Mouse (Mus musculus) G1E (cell line): Measurements from ENCODE around the gene Samhd1. TPM values are rescaled to one million over a fixed set of nuclear protein-coding genes. Genes with fewer than 3 reads are reported as not detected.

ENCODE experiments used
- ATAC-seq: 2 replicates; pipeline ENCODE4 v1.8.0; 2016; ENCODE audit warnings: mild to moderate bottlenecking; ENCODE audit not compliant: insufficient number of reproducible peaks, poor library complexity, low FRiP score, severe bottlenecking; ENCODE audit errors: extremely low read depth
- DNase-seq: peaks from one replicate; pipeline ENCODE4 v3.0.0; 2012; ENCODE audit warnings: low spot score
- H3K27me3 ChIP-seq: 2 replicates; pipeline ENCODE4 v1.6.1; 2012; ENCODE audit warnings: mild to moderate bottlenecking, low read length, inconsistent platforms; ENCODE audit not compliant: insufficient read depth
- H3K36me3 ChIP-seq: replicated peaks from 2 replicates; pipeline ENCODE3; 2012; ENCODE audit warnings: mild to moderate bottlenecking, inconsistent platforms
- H3K4me1 ChIP-seq: 2 replicates; pipeline ENCODE4 v1.6.1; 2012; ENCODE audit warnings: low read depth, low read length, inconsistent platforms, mixed read lengths; ENCODE audit not compliant: insufficient read depth
- H3K4me3 ChIP-seq: 2 replicates; pipeline ENCODE4 v1.5.1; 2012; ENCODE audit warnings: low read depth, mild to moderate bottlenecking, inconsistent platforms, low read length, moderate library complexity, mixed read lengths
- H3K9me3 ChIP-seq: replicated peaks from 2 replicates; pipeline ENCODE4 v1.6.1; 2012; ENCODE audit warnings: inconsistent platforms
- CTCF ChIP-seq: IDR thresholded peaks from 2 replicates; pipeline ENCODE4 v1.5.1; 2012; ENCODE audit warnings: low read depth, low read length, inconsistent platforms, mixed read lengths
- GATA1 ChIP-seq: IDR thresholded peaks from 2 replicates; pipeline ENCODE4 v1.6.1; 2012; ENCODE audit warnings: borderline replicate concordance, low read length, inconsistent platforms, mixed read lengths
- GATA2 ChIP-seq: IDR thresholded peaks from 2 replicates; pipeline ENCODE4 v1.6.1; 2012; ENCODE audit warnings: low read depth, low read length, inconsistent platforms, borderline replicate concordance
- POLR2AphosphoS5 ChIP-seq: IDR thresholded peaks from 2 replicates; pipeline ENCODE4 v1.6.1; 2012; ENCODE audit warnings: low read depth, low read length, inconsistent platforms; ENCODE audit not compliant: insufficient replicate concordance
- TAL1 ChIP-seq: conservative IDR thresholded peaks from 2 replicates; pipeline ENCODE4 v1.6.1; 2012; ENCODE audit warnings: low read depth, low read length, inconsistent platforms, mixed read lengths
- polyA plus RNA-seq: library from polyadenylated mRNA; stranded (reverse); fragments of >175 nt; gene quantifications from 2 replicates; pipeline ENCODE4 v1.2.3, GENCODE M21; 2012
- total RNA-seq, 2 experiments: library from RNA; stranded (forward) in 1 of 2; stranded (reverse) in 1 of 2; fragments of 200-1000 nt in 1 of 2; fragments of >200 nt in 1 of 2; fragmentation: Nextera tagmentation in 1 of 2; gene quantifications; 2 replicates each; pipeline ENCODE4 v1.2.3; 2014 to 2017

Samhd1 gene
- total and polyA plus RNA-seq, 3 experiments = 23.6 to 153 (median 109) TPM

DNA sequence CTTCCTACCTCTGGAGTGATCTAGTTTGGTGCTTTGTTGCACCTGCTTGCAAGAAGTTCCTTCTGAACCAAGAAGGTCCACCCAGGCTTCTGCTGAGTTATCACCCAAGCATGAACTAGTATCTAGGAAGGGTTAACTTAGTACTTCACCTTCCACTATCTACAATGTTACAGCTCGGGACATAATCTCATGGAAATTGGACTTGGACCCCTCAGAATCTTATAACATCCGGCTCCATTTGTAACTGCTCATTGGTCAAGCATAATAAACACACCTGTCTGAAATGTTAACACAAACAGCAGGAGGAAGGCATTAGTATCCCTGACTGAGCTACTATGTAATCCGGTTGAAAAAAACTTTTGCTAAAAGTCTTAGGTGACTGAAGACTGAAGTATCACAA is 7.7 kb downstream of the Samhd1 start:
- Histone ChIP-seq H3K4me3 (no peak overlapping the region), H3K4me1 (peaks cover 24% of the 10 kb centered on the region), H3K9me3 (no peaks in the 10 kb centered on the region), H3K27me3 (no peaks in the 10 kb centered on the region), H3K36me3 (peaks cover 70% of the 10 kb centered on the region)
- no peak for TF ChIP-seq TAL1
- no peak for TF ChIP-seq GATA1
- TF ChIP-seq CTCF = no peak
- TF ChIP-seq GATA2 = no peak
- no peak for TF ChIP-seq POLR2AphosphoS5
- DNase-seq = no peak
- no peak for ATAC-seq

DNA sequence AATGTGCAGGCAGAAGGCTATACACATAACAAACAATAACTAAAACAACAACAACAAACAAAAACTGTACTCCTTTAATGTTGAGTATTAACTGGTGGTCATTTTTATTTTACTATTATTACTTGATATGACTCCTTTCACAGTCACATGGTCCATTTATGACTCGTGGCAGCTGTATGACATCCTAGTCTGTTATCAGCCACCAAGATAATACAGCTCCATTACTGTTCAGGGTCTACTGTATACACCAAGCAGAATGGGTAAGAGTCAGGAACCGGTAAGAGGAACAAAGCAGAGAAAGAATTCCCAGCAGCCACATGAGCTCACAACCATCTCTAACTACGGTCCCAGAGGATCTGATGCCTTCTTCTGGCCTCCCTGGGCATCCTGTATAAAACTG is 9.8 kb downstream of the Samhd1 start:
- H3K4me3 ChIP-seq = no peak overlapping the region
- ATAC-seq (no peak), DNase-seq (no peak)
- no peaks in the 10 kb centered on the region for H3K27me3 ChIP-seq
- no peaks in the 10 kb centered on the region for H3K9me3 ChIP-seq
- H3K4me1 ChIP-seq = peaks cover 13% of the 10 kb centered on the region
- TF ChIP-seq GATA1 (no peak), CTCF (no peak), POLR2AphosphoS5 (no peak), TAL1 (no peak), GATA2 (no peak)
- H3K36me3 ChIP-seq = peaks cover 89% of the 10 kb centered on the region

DNA sequence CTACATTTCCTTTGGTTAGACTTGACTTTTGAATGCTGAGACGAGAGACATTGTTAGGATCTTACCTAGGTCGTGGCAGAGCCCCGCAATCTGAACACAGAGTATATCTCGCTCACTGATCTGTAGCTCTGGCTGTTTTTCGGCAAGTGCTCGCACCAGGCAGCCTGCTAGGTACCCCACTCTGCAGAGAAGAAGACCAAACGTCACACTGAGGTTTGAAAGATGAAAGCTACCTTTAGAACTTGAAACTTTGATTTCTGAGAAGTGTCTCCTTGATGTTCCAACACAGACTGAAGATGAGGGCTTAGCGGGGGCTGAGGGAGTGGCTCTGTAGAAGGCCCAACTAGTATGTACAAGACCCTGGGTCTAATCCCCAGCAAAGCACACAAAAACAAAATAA is 13.3 kb downstream of the Samhd1 start:
- Histone ChIP-seq H3K36me3 (peaks cover 88% of the 10 kb centered on the region), H3K4me1 (no peaks in the 10 kb centered on the region), H3K27me3 (no peaks in the 10 kb centered on the region), H3K9me3 (no peaks in the 10 kb centered on the region), H3K4me3 (no peak overlapping the region)
- no peak for ATAC-seq
- TF ChIP-seq GATA2 (no peak), CTCF (no peak), POLR2AphosphoS5 (no peak), GATA1 (no peak)
- DNase-seq = no peak

DNA sequence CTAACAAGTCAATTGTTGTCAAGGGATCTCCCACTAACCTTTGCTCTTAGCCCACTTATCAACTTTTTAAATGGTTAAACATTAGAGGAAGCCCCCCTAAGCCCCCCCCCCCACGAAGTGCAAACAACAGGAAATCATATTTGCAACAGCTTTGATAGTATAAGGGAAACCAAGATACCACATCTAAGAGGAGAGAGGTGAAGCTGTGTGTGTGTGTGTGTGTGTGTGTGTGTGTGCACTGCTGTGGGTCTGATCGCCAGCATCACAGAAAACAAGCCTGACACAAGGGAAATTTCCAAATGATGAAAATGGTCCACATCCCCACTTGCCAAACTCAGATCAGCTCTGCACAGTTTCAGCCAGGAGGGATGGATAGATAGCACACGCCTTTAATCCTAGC is 16.0 kb downstream of the Samhd1 start:
- Histone ChIP-seq H3K9me3 (no peaks in the 10 kb centered on the region), H3K4me1 (no peaks in the 10 kb centered on the region), H3K36me3 (peaks cover 86% of the 10 kb centered on the region), H3K4me3 (no peak overlapping the region), H3K27me3 (no peaks in the 10 kb centered on the region)
- no peak for TF ChIP-seq CTCF
- no peak for TF ChIP-seq GATA1
- TF ChIP-seq TAL1 = no peak
- TF ChIP-seq POLR2AphosphoS5 = no peak
- TF ChIP-seq GATA2 = no peak
- ATAC-seq = no peak
- DNase-seq = no peak

DNA sequence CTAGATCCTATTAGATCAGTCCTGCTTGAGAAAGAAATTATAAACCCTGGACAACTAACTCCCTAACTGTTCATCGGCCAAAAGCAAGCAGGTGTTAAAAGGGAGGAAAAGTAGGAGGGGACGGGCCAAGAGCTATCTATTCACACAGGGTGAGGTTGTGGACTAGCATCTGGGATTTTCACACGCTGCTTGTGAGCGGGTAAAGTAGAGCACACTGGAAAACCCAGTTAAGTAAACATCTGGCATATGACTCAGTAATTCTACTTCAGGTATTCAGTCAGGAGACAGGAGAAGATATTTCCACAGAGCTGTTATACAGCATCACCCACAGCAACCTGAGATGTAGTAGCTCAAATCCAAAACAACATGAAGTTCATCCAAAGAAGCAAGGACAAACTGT is 16.5 kb downstream of the Samhd1 start:
- Histone ChIP-seq H3K9me3 (no peaks in the 10 kb centered on the region), H3K36me3 (peaks cover 86% of the 10 kb centered on the region), H3K27me3 (no peaks in the 10 kb centered on the region), H3K4me3 (no peak overlapping the region), H3K4me1 (no peaks in the 10 kb centered on the region)
- ATAC-seq = no peak
- DNase-seq = no peak
- TF ChIP-seq POLR2AphosphoS5 (no peak), GATA2 (no peak), TAL1 (no peak), CTCF (no peak), GATA1 (no peak)

DNA sequence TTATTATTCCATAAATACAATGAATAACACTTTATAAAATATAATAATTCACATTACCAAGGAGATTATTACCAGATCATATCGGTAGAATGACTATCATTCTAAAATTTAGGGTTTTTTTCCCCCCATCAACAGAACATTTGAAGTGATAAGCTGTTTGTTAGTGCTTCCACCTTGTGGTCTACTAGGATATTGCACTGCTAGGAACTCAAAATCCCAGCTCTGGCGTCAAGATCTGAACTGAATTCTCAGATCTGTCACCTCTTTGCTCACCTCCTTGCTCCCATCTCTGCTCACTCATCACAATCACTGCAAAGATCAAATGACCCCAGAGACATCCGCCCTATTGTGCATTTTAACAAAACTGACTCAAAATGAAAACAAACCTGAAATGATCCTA is 18.1 kb downstream of the Samhd1 start:
- Histone ChIP-seq H3K36me3 (peaks cover 86% of the 10 kb centered on the region), H3K4me3 (no peak overlapping the region), H3K4me1 (no peaks in the 10 kb centered on the region), H3K9me3 (no peaks in the 10 kb centered on the region), H3K27me3 (no peaks in the 10 kb centered on the region)
- TF ChIP-seq POLR2AphosphoS5 (no peak), CTCF (peak; percentile 74)
- DNase-seq = no peak
- ATAC-seq = no peak

DNA sequence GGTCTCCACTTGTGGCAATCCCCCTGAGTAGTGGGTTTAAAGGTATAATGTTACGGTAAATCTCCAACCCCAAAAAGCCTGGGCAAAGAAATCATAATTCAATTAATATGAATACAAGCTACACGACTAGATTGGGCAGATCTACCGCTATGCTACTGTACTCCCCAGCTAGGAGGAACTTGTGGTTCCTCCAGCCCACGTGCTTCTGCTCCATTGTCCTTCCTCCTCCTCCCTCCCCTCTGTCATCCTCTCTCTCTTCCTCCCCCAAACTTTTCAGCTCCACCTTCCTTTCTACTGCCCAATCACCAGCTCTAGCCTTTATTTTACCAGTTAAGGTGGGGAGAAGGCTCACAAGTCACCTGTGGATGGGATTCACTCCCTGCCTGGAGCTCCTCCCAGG is 26.8 kb downstream of the Samhd1 start:
- H3K36me3 ChIP-seq = peaks cover 90% of the 10 kb centered on the region
- no peak for TF ChIP-seq GATA1
- TF ChIP-seq TAL1 = no peak
- no peak for TF ChIP-seq GATA2
- no peak for TF ChIP-seq POLR2AphosphoS5
- TF ChIP-seq CTCF = no peak
- no peak for ATAC-seq
- H3K9me3 ChIP-seq = no peaks in the 10 kb centered on the region
- DNase-seq = no peak
- H3K27me3 ChIP-seq = no peaks in the 10 kb centered on the region
- no peak overlapping the region for H3K4me3 ChIP-seq
- peaks cover 6% of the 10 kb centered on the region for H3K4me1 ChIP-seq
